Mouse (Mus musculus) megakaryocyte, embryonic 14.5 days (primary cell): ENCODE data around the gene Gm38392.

Source experiments
- FLI1 ChIP-seq: IDR thresholded peaks from 2 replicates; pipeline ENCODE4 v1.6.1; 2012; ENCODE audit warnings: low read length, inconsistent platforms, mixed read lengths
- GATA1 ChIP-seq: IDR thresholded peaks from 3 replicates; pipeline ENCODE4 v1.6.1; 2012; ENCODE audit warnings: mixed read lengths, low read length, inconsistent platforms, borderline replicate concordance

GRCm38 (mm10) chr3:88245811-88246210 is 41.2 kb downstream of the Gm38392 start:
- TF ChIP-seq GATA1 (no peak), FLI1 (no peak)
